Mouse (Mus musculus): ENCODE data around the gene Unc5c.

GRCm38 (mm10) chr3:141690676-141691075, 225.7 kb downstream of the Unc5c start:
- TF ChIP-seq EP300 (IDR thresholded peaks at IDR 0.05; ENCODE audit: low read depth) (no peak), CTCF (IDR thresholded peaks at IDR 0.05; ENCODE audit: low read depth) (no peak)
